Mouse (Mus musculus) small intestine, adult 2 months (tissue): ENCODE data around the gene Ctu1. TPM values are rescaled to one million over a fixed set of nuclear protein-coding genes. Genes with fewer than 3 reads are reported as not detected.
A peak's percentile ranks its signal among the peaks of the same experiment; 100 is the strongest.
"Not testable (repeated sequence)": the region's sequence is repeated elsewhere in the genome, so short reads cannot be mapped to it uniquely, and the experiment has no call there.

ENCODE experiments used
- H3K27ac ChIP-seq: fragments of 200-500 bp; 2 replicates; pipeline ENCODE4 v1.5.1; 2012; ENCODE audit warnings: low read depth, low read length, control low read depth, inconsistent platforms; ENCODE audit not compliant: insufficient read depth
- H3K27me3 ChIP-seq: fragments of 200-500 bp; 2 replicates; pipeline ENCODE4 v1.6.1; 2012; ENCODE audit warnings: mild to moderate bottlenecking, moderate library complexity, low read length, inconsistent platforms; ENCODE audit not compliant: control insufficient read depth, insufficient read depth
- H3K36me3 ChIP-seq: fragments of 200-500 bp; 2 replicates; pipeline ENCODE4 v1.6.1; 2012; ENCODE audit warnings: mild to moderate bottlenecking, low read length, control low read depth, inconsistent platforms; ENCODE audit not compliant: control insufficient read depth, insufficient read depth
- H3K4me1 ChIP-seq: fragments of 200-500 bp; 2 replicates; pipeline ENCODE4 v1.6.1; 2012; ENCODE audit warnings: low read length, inconsistent platforms, mixed read lengths; ENCODE audit not compliant: control insufficient read depth, insufficient read depth, insufficient read length
- H3K4me3 ChIP-seq: fragments of 200-500 bp; 2 replicates; pipeline ENCODE4 v1.5.1; 2012; ENCODE audit warnings: low read depth, mild to moderate bottlenecking, control low read depth, inconsistent platforms, low read length, moderate library complexity
- CTCF ChIP-seq: fragments of 200-500 bp; IDR thresholded peaks from 2 replicates; pipeline ENCODE4 v1.5.1; 2012; ENCODE audit warnings: low read depth, mild to moderate bottlenecking, control low read depth, inconsistent platforms, low read length, moderate library complexity, mixed read lengths; ENCODE audit not compliant: insufficient replicate concordance, insufficient read length; ENCODE audit errors: extremely low read depth
- POLR2A ChIP-seq: fragments of 200-500 bp; IDR thresholded peaks from 2 replicates; pipeline ENCODE4 v1.6.1; 2012; ENCODE audit warnings: low read depth, mild to moderate bottlenecking, control low read depth, inconsistent platforms, low read length, moderate library complexity
- WGBS: fragments of 180-500 bp; shearing (Covaris S2); methylation state at CpG from one replicate; pipeline ENCODE4 v1.1.7; 2018; 5-methylcytosine and 5-hydroxymethylcytosine counted together
- polyA plus RNA-seq: library from polyadenylated mRNA; depleted of rRNA; stranded (reverse); fragments of >200 nt; gene quantifications from 2 replicates; pipeline ENCODE4 v1.2.3, GENCODE M21; 2012

The Ctu1 gene
- polyA plus RNA-seq, 1 experiment = 9.7 TPM

DNA sequence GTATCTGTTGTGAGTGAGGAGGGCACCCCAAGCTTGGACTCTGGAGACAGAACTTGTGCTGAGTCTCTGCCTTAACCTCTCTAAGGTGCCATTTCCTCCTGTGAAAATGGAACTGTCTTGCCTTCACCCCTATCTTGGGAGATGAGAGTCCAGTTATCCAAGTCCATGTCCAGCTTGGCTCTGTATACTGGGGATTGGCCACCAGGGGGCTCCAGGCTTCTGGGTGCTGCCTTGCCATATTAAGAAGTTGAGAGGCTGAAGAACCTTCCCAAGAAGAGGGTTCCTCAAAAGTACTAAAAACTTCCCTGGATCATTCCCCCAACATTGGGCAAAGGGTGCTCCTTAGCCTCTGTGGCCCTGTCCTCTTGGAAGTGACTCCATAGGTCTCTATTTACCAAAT lies 6.7 kb downstream of the Ctu1 start:
- no peak for TF ChIP-seq POLR2A
- peak; percentile 65; the same call in 1 of the 2 replicates for TF ChIP-seq CTCF
- Histone ChIP-seq H3K27ac (no peak overlapping the region), H3K4me3 (no peak overlapping the region), H3K36me3 (peaks cover 31% of the 10 kb centered on the region), H3K27me3 (no peaks in the 10 kb centered on the region), H3K4me1 (no peaks in the 10 kb centered on the region)

GRCm38 (mm10) chr7:43680960-43681359 lies 9.1 kb downstream of the Ctu1 start:
- WGBS = 25% methylated on average over 5 of the region's 5 CpGs
- H3K36me3 ChIP-seq = peaks cover 19% of the 10 kb centered on the region
- TF ChIP-seq POLR2A = no peak
- TF ChIP-seq CTCF = peak; percentile 82; the same call in 1 of the 2 replicates
- no peak overlapping the region for H3K4me3 ChIP-seq
- H3K27me3 ChIP-seq = no peaks in the 10 kb centered on the region
- H3K27ac ChIP-seq = no peak overlapping the region
- no peaks in the 10 kb centered on the region for H3K4me1 ChIP-seq

GRCm38 (mm10) chr7:43682511-43682910 lies 10.7 kb downstream of the Ctu1 start:
- H3K4me3 ChIP-seq, H3K36me3 ChIP-seq, H3K27ac ChIP-seq, H3K4me1 ChIP-seq, H3K27me3 ChIP-seq: not testable (repeated sequence)
- WGBS = 11% methylated on average over 1 of the region's 1 CpGs

DNA sequence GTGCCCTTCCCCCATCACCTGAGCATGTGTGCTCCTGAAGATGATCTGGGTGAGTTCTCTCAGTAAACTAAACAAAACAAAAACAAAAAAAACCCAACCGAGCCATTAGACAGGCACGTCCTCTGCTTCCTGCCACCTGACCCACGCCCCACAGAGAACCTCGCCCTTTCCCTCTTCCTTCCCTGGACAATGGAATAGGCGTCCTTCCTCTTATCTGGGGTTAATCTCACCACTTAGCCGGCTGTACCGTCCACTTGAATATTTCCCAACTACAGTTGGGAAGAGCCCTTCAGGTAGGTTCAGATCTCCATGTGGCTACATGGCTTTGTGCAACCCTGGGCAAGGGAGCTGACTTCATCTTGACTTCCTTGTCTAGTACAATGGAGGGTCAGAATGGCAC lies 13.3 kb downstream of the Ctu1 start:
- Histone ChIP-seq H3K36me3 (no peaks in the 10 kb centered on the region), H3K4me1 (no peaks in the 10 kb centered on the region), H3K27me3 (no peaks in the 10 kb centered on the region), H3K27ac (no peak overlapping the region), H3K4me3 (no peak overlapping the region)
- WGBS = 18% methylated on average over 7 of the region's 7 CpGs
- no peak for TF ChIP-seq POLR2A

- H3K36me3 ChIP-seq = no peaks in the 10 kb centered on the region
- no peak for TF ChIP-seq CTCF
- no peak for TF ChIP-seq POLR2A
- H3K27me3 ChIP-seq = no peaks in the 10 kb centered on the region
- no peaks in the 10 kb centered on the region for H3K4me1 ChIP-seq
- no peak within 1 kb of the TSS for H3K27ac ChIP-seq
- no peak within 1 kb of the TSS for H3K4me3 ChIP-seq
Observed at GRCm38 (mm10) chr7:43690118-43690517, 18.3 kb downstream of the Ctu1 start, which contains the start of gene Klk14. Gene Klk14 (plus strand): TSS chr7:43690418.

- no peak for TF ChIP-seq POLR2A
- TF ChIP-seq CTCF = no peak
- no peak overlapping the region for H3K27ac ChIP-seq
- H3K27me3 ChIP-seq = no peaks in the 10 kb centered on the region
- 78% methylated on average over 3 of the region's 3 CpGs for WGBS
- H3K4me1 ChIP-seq = no peaks in the 10 kb centered on the region
- no peak overlapping the region for H3K4me3 ChIP-seq
- no peaks in the 10 kb centered on the region for H3K36me3 ChIP-seq
Observed at GRCm38 (mm10) chr7:43710031-43710430, 38.2 kb downstream of the Ctu1 start.

DNA sequence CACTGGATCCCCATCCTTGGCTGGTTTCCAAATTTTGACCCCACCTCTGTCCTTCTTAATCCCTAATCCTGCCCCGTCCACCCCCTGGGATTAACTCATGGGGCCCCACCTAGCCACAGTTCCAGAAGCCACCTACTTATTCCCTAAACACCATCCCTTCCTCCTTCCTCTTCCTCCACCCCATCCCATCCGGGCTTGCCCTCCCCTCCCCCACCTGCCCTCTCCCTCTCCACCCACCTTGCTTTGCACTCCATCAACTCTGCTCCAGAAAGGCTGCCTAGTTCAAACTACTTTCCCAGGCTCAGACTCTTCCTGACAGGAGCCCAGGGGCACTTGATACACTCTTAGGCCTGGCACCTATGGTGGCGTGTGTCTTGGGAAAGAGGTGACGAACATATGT lies 40.5 kb downstream of the Ctu1 start, which contains the start of gene Klk13:
Gene Klk13 (plus strand): TSS at position 301 of the 400 bp plus-strand sequence.
- H3K27me3 ChIP-seq = no peaks in the 10 kb centered on the region
- no peak within 1 kb of the TSS for H3K4me3 ChIP-seq
- TF ChIP-seq CTCF (no peak), POLR2A (no peak)
- H3K36me3 ChIP-seq = no peaks in the 10 kb centered on the region
- WGBS = 60% methylated on average over 4 of the region's 4 CpGs
- no peak within 1 kb of the TSS for H3K27ac ChIP-seq
- no peaks in the 10 kb centered on the region for H3K4me1 ChIP-seq

- Histone ChIP-seq H3K4me1 (no peaks in the 10 kb centered on the region), H3K27ac (no peak overlapping the region), H3K36me3 (no peaks in the 10 kb centered on the region), H3K27me3 (no peaks in the 10 kb centered on the region), H3K4me3 (no peak overlapping the region)
- WGBS = 24% methylated on average over 9 of the region's 9 CpGs
- TF ChIP-seq CTCF (no peak), POLR2A (no peak)
Observed at GRCm38 (mm10) chr7:43712917-43713316, 41.1 kb downstream of the Ctu1 start.
